Mouse (Mus musculus) lung, adult 2 months (tissue): ENCODE results near the gene Glis2.

Source experiments
- CTCF ChIP-seq: fragments of 200-500 bp; IDR thresholded peaks from 2 replicates; pipeline ENCODE4 v1.5.1; 2011; ENCODE audit warnings: mild to moderate bottlenecking, low read length, control low read depth; ENCODE audit not compliant: insufficient read depth
- POLR2A ChIP-seq: fragments of 200-500 bp; IDR thresholded peaks from 2 replicates; pipeline ENCODE4 v1.6.1; 2011; ENCODE audit warnings: low read depth, mild to moderate bottlenecking, control low read depth, low read length, borderline replicate concordance; ENCODE audit errors: extremely low read depth

DNA sequence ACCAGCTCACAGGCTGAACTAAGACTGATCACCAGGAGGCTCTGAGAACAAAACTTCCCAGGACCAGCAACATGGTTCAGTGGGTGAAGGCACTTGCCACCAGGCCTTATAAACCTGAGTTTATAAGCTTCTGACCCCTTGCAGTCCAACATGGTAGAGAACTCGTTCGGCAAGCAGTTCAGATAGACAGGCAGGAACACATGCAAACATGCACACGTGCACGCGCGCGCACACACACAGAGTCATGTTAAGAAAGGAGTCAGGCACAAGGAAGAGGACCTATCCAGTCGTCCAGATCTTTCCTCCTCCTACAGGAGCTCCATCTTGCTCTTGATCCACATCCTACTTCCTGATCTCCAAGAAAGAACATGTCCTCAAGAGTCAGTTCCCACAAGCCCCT, 47.7 kb upstream of the Glis2 start:
- no peak for TF ChIP-seq CTCF
- TF ChIP-seq POLR2A: no peak
